Mouse (Mus musculus) left cerebral cortex, postnatal 10 days (tissue): ENCODE measurements around the gene Fam173a. TPM values are rescaled to one million over a fixed set of nuclear protein-coding genes. Genes with fewer than 3 reads are reported as not detected.

ENCODE experiments used
- microRNA-seq: library from miRNA; unstranded; fragments of <30 nt; microRNA quantifications from one replicate; pipeline ENCODE4 v1.2.0, GENCODE M21; 2022
- total RNA-seq, 2 experiments: library from RNA; stranded (reverse); gene quantifications; 2 replicates each; pipeline ENCODE4 v1.2.3; 2021

The Fam173a gene
- total RNA-seq, 2 experiments from 2014 or later, result 74.3 to 74.9 TPM

Small RNAs within 50 kb of the gene (microRNA-seq; reads per million reads assigned to microRNA genes)
- gene Gm25083 (not detected), gene Mir3082 (2.9 reads per million, percentile 2 among the genes with 10 or more reads in this experiment), gene Mir6966 (4.6 reads per million, percentile 16 among the genes with 10 or more reads in this experiment)

Other genes with a start within 250 kb of the Fam173a start
- gene Sox8, start 222.2 kb downstream of the Fam173a start, total RNA-seq, result 10 to 100 TPM; 45.3 to 56.2 TPM
- gene Lmf1, start 213.8 kb downstream of the Fam173a start, total RNA-seq, result 10 to 100 TPM; 22.2 to 23.4 TPM
- gene Gng13, start 75.7 kb downstream of the Fam173a start, total RNA-seq, result 10 to 100 TPM; 86.1 to 88.9 TPM
- 1 to 10 TPM; 3.0 to 4.8 TPM for gene Chtf18, start 65.5 kb downstream of the Fam173a start, total RNA-seq
- gene Rpusd1, start 65.2 kb downstream of the Fam173a start, total RNA-seq, result 10 to 100 TPM; 31.9 to 32.4 TPM
- not detected for gene Mslnl, start 56.9 kb downstream of the Fam173a start, total RNA-seq
- gene Msln, start 38.5 kb downstream of the Fam173a start, total RNA-seq, result 1 to 10 TPM; 4.0 to 5.4 TPM
- 10 to 100 TPM; 26.2 to 26.3 TPM for gene Narfl, start 19.1 kb downstream of the Fam173a start, total RNA-seq
- 100 to 1,000 TPM; 132 to 133 TPM for gene Haghl, start 7.2 kb downstream of the Fam173a start, total RNA-seq
- under 1 TPM in 1 of 2 experiments, not detected in 1; 0.16 TPM for gene Ccdc78, start 6.3 kb downstream of the Fam173a start, total RNA-seq
- 1 to 10 TPM; 1.7 to 2.3 TPM for gene AC134908.4, start 2.8 kb upstream of the Fam173a start, total RNA-seq
- gene Metrn, start 4.2 kb upstream of the Fam173a start, total RNA-seq, result 10 to 100 TPM; 59.8 to 61.1 TPM
- 100 to 1,000 TPM; 306 to 311 TPM for gene Fbxl16, start 16.2 kb upstream of the Fam173a start, total RNA-seq
- gene Wdr24, start 30.7 kb upstream of the Fam173a start, total RNA-seq, result 10 to 100 TPM; 20.4 to 24.6 TPM
- 10 to 100 TPM; 59.9 to 61.5 TPM for gene Jmjd8, start 36.0 kb upstream of the Fam173a start, total RNA-seq
- 100 to 1,000 TPM; 168 to 171 TPM for gene Stub1, start 40.5 kb upstream of the Fam173a start, total RNA-seq
- 10 to 100 TPM; 84.5 to 94.2 TPM for gene Rhbdl1, start 44.4 kb upstream of the Fam173a start, total RNA-seq
- gene Gm20683, start 48.9 kb upstream of the Fam173a start, total RNA-seq, result 10 to 100 TPM; 28.7 to 29.9 TPM
- gene Rhot2, start 52.0 kb upstream of the Fam173a start, total RNA-seq, result 10 to 100 TPM; 68.8 to 74.7 TPM
- gene Wdr90, start 68.6 kb upstream of the Fam173a start, total RNA-seq, result 10 to 100 TPM; 34.0 to 35.6 TPM
- 10 to 100 TPM; 27.7 to 31.4 TPM for gene Mcrip2, start 75.9 kb upstream of the Fam173a start, total RNA-seq
- 10 to 100 TPM; 34.8 to 36.0 TPM for gene Mettl26, start 82.2 kb upstream of the Fam173a start, total RNA-seq
- gene Wfikkn1, start 88.0 kb upstream of the Fam173a start, total RNA-seq, result 1 to 10 TPM in 1 of 2 experiments, under 1 TPM in 1; 0.63 to 1.4 TPM
- gene Rab40c, start 126.8 kb upstream of the Fam173a start, total RNA-seq, result 10 to 100 TPM; 46.2 to 53.4 TPM
- gene Pigq, start 152.0 kb upstream of the Fam173a start, total RNA-seq, result 100 to 1,000 TPM; 123 to 126 TPM
- gene Nhlrc4, start 152.1 kb upstream of the Fam173a start, total RNA-seq, result not detected
- not detected for gene A930017K11Rik, start 159.7 kb upstream of the Fam173a start, total RNA-seq
- gene Capn15, start 192.9 kb upstream of the Fam173a start, total RNA-seq, result 10 to 100 TPM; 41.5 to 42.5 TPM